Mouse (Mus musculus): ENCODE data around the gene Tpp2.

GRCm38 (mm10) chr1:43971089-43971488 is 37.6 kb downstream of the Tpp2 start:
- no peak for TF ChIP-seq EP300 (IDR thresholded peaks at IDR 0.05; ENCODE audit: insufficient read depth, low read depth, low read length)
- no peak for TF ChIP-seq CTCF (IDR thresholded peaks at IDR 0.05)
- TF ChIP-seq POLR2A (IDR thresholded peaks at IDR 0.05; ENCODE audit: insufficient read depth, low read depth, low read length) = no peak

Measured in heart, adult 2 months (tissue).